ENCODE assay signal across 23 mouse cellular contexts in the genomic region with DNA sequence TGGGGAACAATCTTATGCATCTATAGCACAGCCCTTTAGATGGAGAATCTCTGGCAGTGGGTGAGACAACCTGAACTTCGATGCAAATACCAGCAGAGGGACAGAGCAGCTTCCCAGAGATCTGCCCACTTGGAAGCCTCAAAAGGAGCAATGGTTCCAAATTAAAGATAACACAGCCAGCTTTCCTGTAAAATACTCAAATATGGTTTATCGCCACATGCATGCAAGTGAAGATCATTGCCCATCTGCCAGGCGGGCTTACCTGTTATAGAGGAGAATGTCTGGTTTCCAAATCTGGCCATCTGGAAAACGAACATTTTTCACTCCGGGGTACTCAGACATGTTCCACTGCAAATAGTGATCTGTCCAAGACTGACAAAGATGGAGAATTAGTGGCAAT.
DNase-seq lines count a peak whose midpoint lies in the region; ATAC-seq and TF ChIP-seq lines count a peak whose summit lies in the region.
"Had no signal": no experiment of that assay in that cellular context is flagged by ENCODE, and none has a peak within 500 bp of the region (broad histone marks: within the 10 kb centered on the region; RNA-seq: fewer than 3 reads in every experiment).

No protein-coding gene starts in this region.

- no peaks in the 10 kb centered on the region for H3K36me3 ChIP-seq in hindbrain, embryonic 16.5 days (ENCODE audit: control insufficient read depth, insufficient read depth, low read length)
- H3K36me3 ChIP-seq in hindbrain, embryonic 14.5 days (replicated peaks; ENCODE audit: control insufficient read depth, insufficient read depth), result no peaks in the 10 kb centered on the region
- H3K36me3 ChIP-seq in midbrain, postnatal 0 days (ENCODE audit: insufficient read depth, low read length), result no peaks in the 10 kb centered on the region
- no peaks in the 10 kb centered on the region for H3K36me3 ChIP-seq in midbrain, embryonic 11.5 days (ENCODE audit: control insufficient read depth, insufficient read depth, low read length)
- no peaks in the 10 kb centered on the region for H3K36me3 ChIP-seq in forebrain, embryonic 11.5 days (ENCODE audit: control insufficient read depth, insufficient read depth, low read length)
- H3K36me3 ChIP-seq: embryonic facial prominence, embryonic 12.5 days; forebrain, embryonic 12.5 days; heart, embryonic 13.5 days; kidney, embryonic 15.5 days; limb, embryonic 13.5 days; liver, embryonic 12.5 days; midbrain, embryonic 12.5 days had no signal

- ATAC-seq in hindbrain, embryonic 16.5 days, result peak; percentile 84
- ATAC-seq in hindbrain, embryonic 14.5 days (ENCODE audit: low FRiP score), result no peak
- ATAC-seq in midbrain, postnatal 0 days (ENCODE audit: low FRiP score), result no peak
- ATAC-seq in midbrain, embryonic 11.5 days (ENCODE audit: low FRiP score), result no peak
- ATAC-seq in forebrain, embryonic 11.5 days (replicated peaks; ENCODE audit: low FRiP score), result no peak
- ATAC-seq: intestine, postnatal 0 days; liver, embryonic 12.5 days had no signal

- no peaks in the 10 kb centered on the region for H3K4me1 ChIP-seq in hindbrain, embryonic 16.5 days (ENCODE audit: control insufficient read depth, insufficient read depth, low read depth, low read length)
- H3K4me1 ChIP-seq in hindbrain, embryonic 14.5 days (replicated peaks; ENCODE audit: control insufficient read depth, insufficient read depth, low read length), result no peaks in the 10 kb centered on the region; the same call in 1 of the 2 replicates
- no peaks in the 10 kb centered on the region for H3K4me1 ChIP-seq in midbrain, postnatal 0 days (ENCODE audit: insufficient read depth, low read length)
- no peaks in the 10 kb centered on the region for H3K4me1 ChIP-seq in midbrain, embryonic 11.5 days (ENCODE audit: control insufficient read depth, insufficient read depth, low read length)
- H3K4me1 ChIP-seq in forebrain, embryonic 11.5 days (replicated peaks; ENCODE audit: control insufficient read depth, insufficient read depth, low read length), result no peaks in the 10 kb centered on the region
- H3K4me1 ChIP-seq: embryonic facial prominence, embryonic 12.5 days; forebrain, embryonic 12.5 days; heart, embryonic 13.5 days; kidney, embryonic 15.5 days; limb, embryonic 13.5 days; liver, embryonic 12.5 days; midbrain, embryonic 12.5 days had no signal

- WGBS in hindbrain, embryonic 16.5 days, result 75% methylated on average over 5 of the region's 5 CpGs
- 86% methylated on average over 5 of the region's 5 CpGs for WGBS in hindbrain, embryonic 14.5 days
- 85% methylated on average over 5 of the region's 5 CpGs for WGBS in midbrain, postnatal 0 days
- 92% methylated on average over 5 of the region's 5 CpGs for WGBS in midbrain, embryonic 11.5 days
- WGBS in forebrain, embryonic 11.5 days, result 86% methylated on average over 5 of the region's 5 CpGs

- no peaks in the 10 kb centered on the region for H3K27me3 ChIP-seq in hindbrain, embryonic 16.5 days (replicated peaks; ENCODE audit: control insufficient read depth, insufficient read depth, low read length)
- no peaks in the 10 kb centered on the region for H3K27me3 ChIP-seq in hindbrain, embryonic 14.5 days (ENCODE audit: control insufficient read depth, insufficient read depth, low read length)
- no peaks in the 10 kb centered on the region for H3K27me3 ChIP-seq in midbrain, postnatal 0 days (ENCODE audit: insufficient read depth, low read length)
- no peaks in the 10 kb centered on the region for H3K27me3 ChIP-seq in midbrain, embryonic 11.5 days (ENCODE audit: control insufficient read depth, insufficient read depth, low read length)
- no peaks in the 10 kb centered on the region for H3K27me3 ChIP-seq in forebrain, embryonic 11.5 days (ENCODE audit: control insufficient read depth, insufficient read depth, low read length)
- H3K27me3 ChIP-seq: embryonic facial prominence, embryonic 12.5 days; forebrain, embryonic 12.5 days; heart, embryonic 13.5 days; kidney, embryonic 15.5 days; limb, embryonic 13.5 days; liver, embryonic 12.5 days; midbrain, embryonic 12.5 days had no signal

- H3K9ac ChIP-seq in hindbrain, embryonic 16.5 days (ENCODE audit: low read depth, low read length), result no peak overlapping the region
- no peak overlapping the region for H3K9ac ChIP-seq in hindbrain, embryonic 14.5 days
- no peak overlapping the region for H3K9ac ChIP-seq in midbrain, postnatal 0 days (replicated peaks; ENCODE audit: low read length, poor library complexity, severe bottlenecking)
- no peak overlapping the region for H3K9ac ChIP-seq in midbrain, embryonic 11.5 days (ENCODE audit: low read length)
- no peak overlapping the region for H3K9ac ChIP-seq in forebrain, embryonic 11.5 days (ENCODE audit: low read length)
- H3K9ac ChIP-seq: embryonic facial prominence, embryonic 12.5 days; forebrain, embryonic 12.5 days; heart, embryonic 13.5 days; kidney, embryonic 15.5 days; limb, embryonic 13.5 days; liver, embryonic 12.5 days; midbrain, embryonic 12.5 days had no signal

- H3K4me3 ChIP-seq in hindbrain, embryonic 16.5 days (ENCODE audit: low read length), result no peak overlapping the region
- no peak overlapping the region for H3K4me3 ChIP-seq in hindbrain, embryonic 14.5 days (replicated peaks; ENCODE audit: low read length)
- no peak overlapping the region for H3K4me3 ChIP-seq in midbrain, postnatal 0 days (ENCODE audit: low read depth, low read length)
- no peak overlapping the region for H3K4me3 ChIP-seq in midbrain, embryonic 11.5 days (ENCODE audit: low read depth, low read length)
- H3K4me3 ChIP-seq in forebrain, embryonic 11.5 days (ENCODE audit: low read depth, low read length), result no peak overlapping the region
- H3K4me3 ChIP-seq: embryonic facial prominence, embryonic 12.5 days; forebrain, embryonic 12.5 days; heart, adult 2 months; heart, embryonic 13.5 days; kidney, embryonic 15.5 days; limb, embryonic 13.5 days; liver, embryonic 12.5 days; midbrain, embryonic 12.5 days had no signal

- H3K4me2 ChIP-seq in hindbrain, embryonic 16.5 days (ENCODE audit: low read length), result no peak overlapping the region
- H3K4me2 ChIP-seq in hindbrain, embryonic 14.5 days (replicated peaks), result no peak overlapping the region
- H3K4me2 ChIP-seq in midbrain, postnatal 0 days (ENCODE audit: low read depth, low read length, poor library complexity, severe bottlenecking), result no peak overlapping the region
- H3K4me2 ChIP-seq in midbrain, embryonic 11.5 days, result no peak overlapping the region
- H3K4me2 ChIP-seq in forebrain, embryonic 11.5 days (ENCODE audit: low read depth, low read length, severe bottlenecking), result no peak overlapping the region
- H3K4me2 ChIP-seq: embryonic facial prominence, embryonic 12.5 days; forebrain, embryonic 12.5 days; heart, embryonic 13.5 days; kidney, embryonic 15.5 days; limb, embryonic 13.5 days; liver, embryonic 12.5 days; midbrain, embryonic 12.5 days had no signal

- no peak for DNase-seq in hindbrain, embryonic 14.5 days (ENCODE audit: low spot score)
- DNase-seq in midbrain, postnatal 0 days (ENCODE audit: low spot score), result peak; percentile 75
- DNase-seq in midbrain, embryonic 11.5 days (ENCODE audit: low spot score, missing footprints), result no peak
- DNase-seq in cerebellum, adult 9-11 months, result peak; percentile 54
- DNase-seq in forebrain, embryonic 11.5 days (ENCODE audit: low spot score), result no peak
- no peak for DNase-seq in lung, postnatal 25 days (ENCODE audit: low spot score)
- DNase-seq in right cerebral cortex, postnatal 4 days, result no peak
- DNase-seq: gastrocnemius, postnatal 36 days; heart, adult 2 months; heart, postnatal 14 days; kidney, postnatal 36 days; lung, adult 18-20 months; lung, postnatal 10 days had no signal

- no peak overlapping the region for H3K27ac ChIP-seq in hindbrain, embryonic 16.5 days (ENCODE audit: low read depth, low read length)
- no peak overlapping the region for H3K27ac ChIP-seq in hindbrain, embryonic 14.5 days
- H3K27ac ChIP-seq in midbrain, postnatal 0 days (ENCODE audit: low read depth, low read length), result no peak overlapping the region
- no peak overlapping the region for H3K27ac ChIP-seq in midbrain, embryonic 11.5 days (ENCODE audit: low read depth, low read length)
- H3K27ac ChIP-seq in forebrain, embryonic 11.5 days (ENCODE audit: low read depth, low read length), result no peak overlapping the region
- H3K27ac ChIP-seq: embryonic facial prominence, embryonic 12.5 days; forebrain, embryonic 12.5 days; heart, adult 2 months; heart, embryonic 13.5 days; kidney, embryonic 15.5 days; limb, embryonic 13.5 days; liver, embryonic 12.5 days; midbrain, embryonic 12.5 days; stomach, postnatal 0 days had no signal

- no peak for TF ChIP-seq CTCF in midbrain, postnatal 0 days (IDR thresholded peaks at IDR 0.05)

- H3K9me3 ChIP-seq in hindbrain, embryonic 16.5 days (ENCODE audit: control insufficient read depth, low read length), result no peaks in the 10 kb centered on the region
- H3K9me3 ChIP-seq in hindbrain, embryonic 14.5 days (ENCODE audit: control insufficient read depth, low read length), result no peaks in the 10 kb centered on the region
- no peaks in the 10 kb centered on the region for H3K9me3 ChIP-seq in midbrain, postnatal 0 days (ENCODE audit: low read length)
- H3K9me3 ChIP-seq in midbrain, embryonic 11.5 days (ENCODE audit: control insufficient read depth, low read length), result no peaks in the 10 kb centered on the region
- H3K9me3 ChIP-seq in forebrain, embryonic 11.5 days (ENCODE audit: control insufficient read depth, low read length), result no peaks in the 10 kb centered on the region
- H3K9me3 ChIP-seq: embryonic facial prominence, embryonic 12.5 days; forebrain, embryonic 12.5 days; heart, embryonic 13.5 days; kidney, embryonic 15.5 days; limb, embryonic 13.5 days; liver, embryonic 12.5 days; midbrain, embryonic 12.5 days had no signal

Comparison
In these comparisons a context has a peak if more than half of its experiments do, and no peak if none do; other contexts are left out.
1. DNase-seq: peak in midbrain, postnatal 0 days (single experiment) and cerebellum, adult 9-11 months (single experiment); none in hindbrain, embryonic 14.5 days (single experiment), midbrain, embryonic 11.5 days (single experiment), forebrain, embryonic 11.5 days (single experiment), lung, postnatal 25 days (single experiment) and right cerebral cortex, postnatal 4 days (single experiment).